Mouse (Mus musculus): ENCODE results near the gene Pgam1. TPM values are rescaled to one million over a fixed set of nuclear protein-coding genes. Genes with fewer than 3 reads are reported as not detected.
A peak's percentile ranks its signal among the peaks of the same experiment; 100 is the strongest.

Pgam1 gene
- polyA plus RNA-seq, 1 experiment, result 552 TPM

GRCm38 (mm10) chr19:41919471-41919870, 7.7 kb downstream of the Pgam1 start:
- Histone ChIP-seq H3K4me2 (ENCODE audit: low read depth) (no peak overlapping the region), H3K79me2 (ENCODE audit: control insufficient read depth, insufficient read depth) (peaks cover 25% of the 10 kb centered on the region), H3ac (ENCODE audit: control insufficient read depth, insufficient read length) (no peak overlapping the region), H3K27me3 (ENCODE audit: control insufficient read depth, insufficient read depth, insufficient read length) (no peaks in the 10 kb centered on the region), H3K4me3 (no peak overlapping the region), H3K36me3 (ENCODE audit: control insufficient read depth, insufficient read depth) (peaks cover 49% of the 10 kb centered on the region)
- TF ChIP-seq TCF12 (IDR thresholded peaks at IDR 0.05; ENCODE audit: insufficient read depth, poor library complexity, severe bottlenecking), result no peak
- no peak for TF ChIP-seq USF1 (IDR thresholded peaks at IDR 0.05; ENCODE audit: low read depth)
- no peak for TF ChIP-seq MYOG (IDR thresholded peaks at IDR 0.05; ENCODE audit: control insufficient read depth in 1 of 3, insufficient read depth in 1 of 3, insufficient read length in 2 of 3, low read depth in 2 of 3)
- peak; percentile 9 for TF ChIP-seq POLR2AphosphoS2 (IDR thresholded peaks at IDR 0.05; ENCODE audit: insufficient read length, low read depth)

- no peak overlapping the region for H3K4me2 ChIP-seq (ENCODE audit: low read depth)
These were observed 8.8 kb downstream of the Pgam1 start for GRCm38 (mm10) chr19:41920412-41921067.

DNA sequence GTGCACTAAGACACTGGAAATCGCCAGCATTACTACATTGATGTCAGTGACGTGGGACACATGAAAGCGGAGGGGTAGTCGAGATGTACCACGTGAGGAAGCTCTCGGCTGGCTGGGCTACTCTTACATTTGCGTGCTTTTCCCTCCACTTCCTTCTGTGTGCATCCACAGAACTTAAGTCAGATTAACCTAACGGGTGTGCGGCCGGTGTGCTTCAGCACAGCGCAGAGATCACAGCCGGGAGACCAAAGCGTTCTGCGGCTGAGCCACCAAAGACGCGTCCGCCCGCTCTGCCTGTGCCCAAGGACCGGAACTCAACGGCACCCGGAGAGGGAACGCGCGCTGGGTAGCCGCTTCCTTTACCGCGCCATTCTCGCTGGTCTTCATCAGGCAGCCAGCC, 21.0 kb downstream of the Pgam1 start:
- H3ac ChIP-seq (ENCODE audit: control insufficient read depth, insufficient read length), result peak overlapping the region; percentile 75
- no peak for TF ChIP-seq POLR2A (IDR thresholded peaks at IDR 0.05; ENCODE audit: insufficient read length, low read depth)
- TF ChIP-seq POLR2AphosphoS2 (IDR thresholded peaks at IDR 0.05; ENCODE audit: insufficient read length, low read depth), result no peak
- no peak for TF ChIP-seq SRF (IDR thresholded peaks at IDR 0.05; ENCODE audit: control insufficient read depth, insufficient read length, low read depth)
- no peak for TF ChIP-seq TCF3 (IDR thresholded peaks at IDR 0.05; ENCODE audit: insufficient read length, low read depth)
- TF ChIP-seq MYOG (IDR thresholded peaks at IDR 0.05; ENCODE audit: control insufficient read depth in 1 of 3, insufficient read depth in 1 of 3, insufficient read length in 2 of 3, low read depth in 2 of 3), result no peak
- TF ChIP-seq CEBPB (IDR thresholded peaks at IDR 0.05; ENCODE audit: insufficient read depth, poor library complexity, severe bottlenecking), result no peak
- TF ChIP-seq REST (IDR thresholded peaks at IDR 0.05; ENCODE audit: insufficient read depth, insufficient read length), result no peak
- TF ChIP-seq MYOD1 (IDR thresholded peaks at IDR 0.05; ENCODE audit: control insufficient read depth in 1 of 3, insufficient read length in 2 of 3, low read depth in 2 of 3), result no peak
- no peak for TF ChIP-seq USF1 (IDR thresholded peaks at IDR 0.05; ENCODE audit: low read depth)
- no peak for TF ChIP-seq TCF12 (IDR thresholded peaks at IDR 0.05; ENCODE audit: insufficient read depth, poor library complexity, severe bottlenecking)
- TF ChIP-seq MAX (IDR thresholded peaks at IDR 0.05; ENCODE audit: low read depth), result no peak
- no peak for TF ChIP-seq E2F4 (IDR thresholded peaks at IDR 0.05; ENCODE audit: insufficient read depth)

More at GRCm38 (mm10) chr19:41920412-41921067, 8.8 kb downstream of the Pgam1 start:
- Histone ChIP-seq H3K27me3 (ENCODE audit: control insufficient read depth, insufficient read depth, insufficient read length) (no peaks in the 10 kb centered on the region), H3K79me2 (ENCODE audit: control insufficient read depth, insufficient read depth) (peaks cover 15% of the 10 kb centered on the region), H3ac (ENCODE audit: control insufficient read depth, insufficient read length) (no peak overlapping the region), H3K4me3 (no peak overlapping the region), H3K36me3 (ENCODE audit: control insufficient read depth, insufficient read depth) (peaks cover 43% of the 10 kb centered on the region)
- TF ChIP-seq CEBPB (IDR thresholded peaks at IDR 0.05; ENCODE audit: insufficient read depth, poor library complexity, severe bottlenecking) (no peak), TCF12 (IDR thresholded peaks at IDR 0.05; ENCODE audit: insufficient read depth, poor library complexity, severe bottlenecking) (no peak), MAX (IDR thresholded peaks at IDR 0.05; ENCODE audit: low read depth) (no peak), POLR2AphosphoS2 (IDR thresholded peaks at IDR 0.05; ENCODE audit: insufficient read length, low read depth) (peak; percentile 69), E2F4 (IDR thresholded peaks at IDR 0.05; ENCODE audit: insufficient read depth) (no peak), USF1 (IDR thresholded peaks at IDR 0.05; ENCODE audit: low read depth) (no peak)

DNA sequence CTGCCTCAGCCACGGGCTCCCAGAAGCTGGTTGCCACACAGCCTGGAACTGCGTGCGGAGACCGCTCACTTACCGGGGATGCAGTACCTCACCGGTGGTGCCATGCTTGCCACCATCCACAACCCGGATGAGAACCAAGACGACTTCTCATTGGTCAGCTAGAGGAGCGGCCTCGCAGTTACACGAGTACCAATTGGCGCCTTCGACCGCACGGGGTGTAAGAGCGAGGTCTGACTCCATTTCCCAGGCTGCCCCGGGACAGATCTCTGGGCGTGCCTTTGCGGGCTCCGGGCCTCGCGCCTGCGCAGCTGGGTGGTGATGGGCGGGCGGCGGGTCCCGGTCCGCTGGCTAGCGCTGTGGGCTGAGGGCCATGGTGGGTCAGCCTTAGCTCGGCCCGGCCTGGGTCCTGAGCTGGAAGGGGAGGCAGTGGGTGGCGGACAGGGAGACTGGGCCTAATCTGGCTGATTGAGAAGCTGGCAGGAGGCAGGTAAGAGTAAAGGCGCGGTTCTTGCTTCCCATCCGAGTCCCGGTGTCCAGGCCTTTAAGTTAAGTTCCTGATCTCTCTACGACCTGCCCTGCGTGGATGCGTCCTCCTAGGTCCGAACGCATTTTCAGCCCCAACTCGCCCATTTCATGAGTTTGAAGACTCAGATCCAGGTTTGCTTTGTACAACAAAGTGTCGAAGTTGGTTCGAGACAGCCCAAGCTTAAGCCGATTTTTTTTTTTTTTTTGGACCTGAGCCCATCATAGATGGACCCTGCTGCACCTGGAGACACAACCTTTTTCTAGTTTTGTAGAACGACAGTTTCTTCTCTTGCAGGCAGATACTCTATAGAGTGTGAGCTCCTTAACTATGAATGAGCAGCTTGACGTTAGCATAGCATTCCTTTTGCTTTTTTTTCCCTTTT, 21.7 kb downstream of the Pgam1 start, which contains the start of the genes Exosc1 and Zdhhc16:
Exosc1 (minus strand) TSS at position 245 of the 908 bp plus-strand sequence.
Zdhhc16 (plus strand) TSS at position 302 of the 908 bp plus-strand sequence.
- no peaks in the 10 kb centered on the region for H3K27me3 ChIP-seq (ENCODE audit: control insufficient read depth, insufficient read depth, insufficient read length)
- H3K79me2 ChIP-seq (ENCODE audit: control insufficient read depth, insufficient read depth), result peaks cover 60% of the 10 kb centered on the region
- peak within 1 kb of the TSS; percentile 95 for H3K4me3 ChIP-seq
- peaks cover 13% of the 10 kb centered on the region for H3K36me3 ChIP-seq (ENCODE audit: control insufficient read depth, insufficient read depth)
- peak within 1 kb of the TSS; percentile 75 for H3ac ChIP-seq (ENCODE audit: control insufficient read depth, insufficient read length)
- TF ChIP-seq POLR2A (IDR thresholded peaks at IDR 0.05; ENCODE audit: insufficient read length, low read depth), result peak; percentile 91
- peak in 1 of 3 experiments; percentile 32 for TF ChIP-seq MYOG (IDR thresholded peaks at IDR 0.05; ENCODE audit: control insufficient read depth in 1 of 3, insufficient read depth in 1 of 3, insufficient read length in 2 of 3, low read depth in 2 of 3)
- TF ChIP-seq E2F4 (IDR thresholded peaks at IDR 0.05; ENCODE audit: insufficient read depth), result no peak
- peak; percentile 78 for TF ChIP-seq POLR2AphosphoS2 (IDR thresholded peaks at IDR 0.05; ENCODE audit: insufficient read length, low read depth)
- TF ChIP-seq USF1 (IDR thresholded peaks at IDR 0.05; ENCODE audit: low read depth), result peak; percentile 68
- no peak for TF ChIP-seq TCF3 (IDR thresholded peaks at IDR 0.05; ENCODE audit: insufficient read length, low read depth)
- peak; percentile 30 for TF ChIP-seq SRF (IDR thresholded peaks at IDR 0.05; ENCODE audit: control insufficient read depth, insufficient read length, low read depth)
- no peak for TF ChIP-seq MYOD1 (IDR thresholded peaks at IDR 0.05; ENCODE audit: control insufficient read depth in 1 of 3, insufficient read length in 2 of 3, low read depth in 2 of 3)
- H3K4me2 ChIP-seq (ENCODE audit: low read depth), result peak within 1 kb of the TSS; percentile 95

More for the DNA sequence above, 21.0 kb downstream of the Pgam1 start:
- Histone ChIP-seq H3K79me2 (ENCODE audit: control insufficient read depth, insufficient read depth) (peaks cover 52% of the 10 kb centered on the region), H3K4me2 (ENCODE audit: low read depth) (peak overlapping the region; percentile 95), H3K27me3 (ENCODE audit: control insufficient read depth, insufficient read depth, insufficient read length) (no peaks in the 10 kb centered on the region), H3K4me3 (peak overlapping the region; percentile 95), H3K36me3 (ENCODE audit: control insufficient read depth, insufficient read depth) (peaks cover 16% of the 10 kb centered on the region)
